Mouse (Mus musculus) cerebellum, adult 2 months (tissue): ENCODE data around the gene Prg3.
A peak's percentile ranks its signal among the peaks of the same experiment; 100 is the strongest.

Experiments used
- CTCF ChIP-seq: fragments of 200-500 bp; IDR thresholded peaks from 2 replicates; pipeline ENCODE4 v1.5.1; 2011; ENCODE audit warnings: low read depth, mild to moderate bottlenecking, control low read depth, low read length, moderate library complexity, borderline replicate concordance; ENCODE audit not compliant: insufficient read depth
- POLR2A ChIP-seq: fragments of 200-500 bp; IDR thresholded peaks from 2 replicates; pipeline ENCODE4 v1.6.1; 2011; ENCODE audit warnings: low read length, control low read depth, borderline replicate concordance; ENCODE audit not compliant: insufficient read depth

- TF ChIP-seq POLR2A (no peak), CTCF (peak; percentile 44)
Observed at GRCm38 (mm10) chr2:84956274-84956673, 31.7 kb upstream of the Prg3 start.
